Mouse (Mus musculus) central nervous system, embryonic 18 days (tissue): ENCODE data around the gene Tmem72. TPM values are rescaled to one million over a fixed set of nuclear protein-coding genes. Genes with fewer than 3 reads are reported as not detected.

ENCODE experiments used
- polyA plus RNA-seq: library from polyadenylated mRNA; depleted of rRNA; stranded (reverse); fragments of >200 nt; gene quantifications from 2 replicates; pipeline ENCODE4 v1.2.3, GENCODE M21; 2012; rRNA removed

Gene Tmem72
- 0.16 and 0.64 TPM in 2 replicates for polyA plus RNA-seq

DNA sequence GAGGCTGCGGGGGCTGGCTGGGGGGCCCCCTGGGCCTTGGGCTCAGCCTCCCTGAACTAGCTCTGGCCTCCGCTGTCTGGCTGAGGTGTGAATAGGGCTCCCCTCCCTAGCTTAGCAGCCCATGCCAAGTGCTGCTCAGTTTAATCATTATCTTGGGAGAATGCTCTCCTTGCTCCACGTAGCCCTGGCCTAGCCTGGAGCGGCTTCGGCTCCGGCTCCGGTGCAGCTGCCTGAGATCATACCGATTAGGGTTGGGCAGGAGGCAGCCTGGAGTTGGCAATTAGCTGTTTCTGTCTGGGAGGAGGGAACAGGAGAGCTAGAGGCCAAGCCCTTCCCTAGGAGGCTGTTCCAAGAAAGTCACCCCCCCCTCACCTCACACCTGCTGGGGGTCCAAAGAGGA, at the start of gene Tmem72:
Gene Tmem72 (minus strand): TSS at position 248 of the 400 bp plus-strand sequence.

DNA sequence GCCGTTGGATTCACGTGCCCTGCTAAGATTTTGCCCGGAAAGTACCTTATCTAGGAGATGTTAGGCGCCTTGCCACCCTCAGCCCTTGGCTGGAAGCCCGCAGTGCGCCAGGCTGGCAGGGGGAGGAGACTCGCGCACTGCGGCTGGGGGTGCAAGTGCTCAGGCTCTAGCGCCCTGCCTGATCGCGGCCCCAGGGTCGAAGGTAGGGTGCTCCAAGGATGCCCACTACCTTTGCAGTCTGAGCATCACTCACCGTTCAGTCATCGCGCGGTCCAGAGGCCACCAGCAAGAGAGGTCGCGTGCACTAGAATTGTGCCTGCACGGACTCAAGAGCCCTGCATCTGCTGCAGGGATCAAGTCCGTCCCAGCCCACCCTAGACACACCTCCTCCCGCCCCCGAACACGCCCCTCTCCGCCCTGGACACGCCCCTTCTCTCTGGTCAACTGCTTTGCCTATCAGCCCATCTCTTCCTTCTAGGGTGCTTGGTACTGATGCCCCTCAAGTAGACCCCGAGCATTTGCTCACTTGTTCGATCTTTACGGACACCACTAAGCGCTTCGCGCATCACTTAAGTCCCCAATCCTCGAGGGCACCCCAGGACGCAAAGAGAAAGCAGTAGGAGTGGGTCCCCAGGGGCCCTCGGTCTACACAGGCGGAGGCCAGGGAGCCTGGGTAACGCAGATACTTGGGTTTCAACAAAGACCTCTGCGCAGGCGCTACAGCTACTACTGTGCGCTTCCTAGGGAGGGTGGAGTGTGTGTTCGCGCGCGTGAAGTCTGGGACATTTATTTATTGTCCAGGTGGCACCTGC, 43.0 kb downstream of the Tmem72 start, which contains the start of gene Rassf4:
Gene Rassf4 (minus strand): TSS at position 482 of the 812 bp plus-strand sequence.

DNA sequence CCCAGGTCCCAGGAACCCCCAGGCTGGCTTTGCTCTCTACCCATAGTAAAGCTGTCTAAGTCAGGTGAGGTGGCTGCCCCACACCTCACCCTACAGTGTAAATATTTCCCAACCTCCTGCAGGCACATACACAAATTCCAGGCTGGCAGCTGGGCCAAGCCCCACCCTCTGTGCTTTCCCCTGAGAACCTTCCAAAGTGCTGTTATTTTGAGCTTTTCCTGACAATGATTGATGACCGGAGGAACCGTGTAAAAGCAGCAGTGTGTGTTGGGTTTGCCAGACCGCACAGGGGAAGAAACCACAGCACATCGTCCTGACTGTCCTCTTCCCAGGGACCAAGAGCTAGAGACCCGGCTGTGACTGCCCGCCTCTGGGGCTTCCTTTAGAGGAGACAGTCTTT, 66.3 kb downstream of the Tmem72 start, which contains the start of gene Depp1:
Gene Depp1 (plus strand): TSS at position 204 of the 400 bp plus-strand sequence.

Other genes with a start within 250 kb of the Tmem72 start
- not detected in 2 replicates for gene Olfr211, start 227.8 kb downstream of the Tmem72 start, polyA plus RNA-seq
- 0.04 and 0.08 TPM in 2 replicates for gene Olfr212, start 210.4 kb downstream of the Tmem72 start, polyA plus RNA-seq
- not detected in 2 replicates for gene Olfr213, start 178.5 kb downstream of the Tmem72 start, polyA plus RNA-seq
- gene Gm5580, start 165.8 kb downstream of the Tmem72 start, polyA plus RNA-seq = 0.12 TPM in 1 of 2 replicates, not detected in the other
- gene Olfr214, start 162.7 kb downstream of the Tmem72 start, polyA plus RNA-seq = not detected in 2 replicates
- 0.01 TPM in 1 of 2 replicates, not detected in the other for gene Olfr215, start 132.7 kb downstream of the Tmem72 start, polyA plus RNA-seq
- gene Zfp422, start 87.9 kb downstream of the Tmem72 start, polyA plus RNA-seq = 86.3 and 86.4 TPM in 2 replicates
- 5.3 and 6.2 TPM in 2 replicates for gene Depp1, start 66.3 kb downstream of the Tmem72 start, polyA plus RNA-seq
- gene Rassf4, start 43.0 kb downstream of the Tmem72 start, polyA plus RNA-seq = 4.9 and 6.9 TPM in 2 replicates